8 mouse cellular contexts compared by ENCODE assay signal in genomic region chr6:88446063-88447002, GRCm38 (mm10). TPM values are rescaled to one million over a fixed set of nuclear protein-coding genes. Genes with fewer than 3 reads are reported as not detected.
DNase-seq lines count a peak whose midpoint lies in the region; ATAC-seq and TF ChIP-seq lines count a peak whose summit lies in the region.

TSS of gene Eefsec (minus strand) at chr6:88446539.

- no peaks in the 10 kb centered on the region for H3K9me3 ChIP-seq in embryonic facial prominence, embryonic 12.5 days
- H3K9me3 ChIP-seq in limb, embryonic 11.5 days (ENCODE audit: control insufficient read depth, low read length) = no peaks in the 10 kb centered on the region
- H3K9me3 ChIP-seq in midbrain, embryonic 13.5 days = no peaks in the 10 kb centered on the region

- TF ChIP-seq POLR2A in kidney, adult 2 months (IDR thresholded peaks at IDR 0.05; ENCODE audit: low read depth, low read length) = peak; percentile 19
- TF ChIP-seq POLR2A in small intestine, adult 2 months (IDR thresholded peaks at IDR 0.05; ENCODE audit: low read depth, low read length) = peak; percentile 53; the same call in 1 of the 2 replicates

- H3K27me3 ChIP-seq in embryonic facial prominence, embryonic 12.5 days = 0 out of 2 replicates have a peak, but pooled peaks cover 2% of the 10 kb centered on the region
- no peaks in the 10 kb centered on the region for H3K27me3 ChIP-seq in kidney, adult 2 months (replicated peaks; ENCODE audit: control insufficient read depth, insufficient read depth, low read length)
- H3K27me3 ChIP-seq in limb, embryonic 11.5 days (ENCODE audit: control insufficient read depth, insufficient read depth, low read length) = no peaks in the 10 kb centered on the region
- peaks cover 11% of the 10 kb centered on the region; the same call in 1 of the 2 replicates for H3K27me3 ChIP-seq in midbrain, embryonic 13.5 days
- H3K27me3 ChIP-seq in small intestine, adult 2 months (ENCODE audit: control insufficient read depth, insufficient read depth, low read length) = 0 out of 2 replicates have a peak, but pooled peaks cover 3% of the 10 kb centered on the region

- ATAC-seq in embryonic facial prominence, embryonic 12.5 days (ENCODE audit: insufficient number of reproducible peaks, insufficient read depth, low FRiP score, low TSS enrichment) = peak; percentile 85
- peak; percentile 75 for ATAC-seq in limb, embryonic 11.5 days (ENCODE audit: insufficient number of reproducible peaks, low FRiP score, low TSS enrichment, low read depth)
- ATAC-seq in midbrain, embryonic 13.5 days = peak; percentile 97

- peak within 1 kb of the TSS; percentile 73 for H3K9ac ChIP-seq in embryonic facial prominence, embryonic 12.5 days
- H3K9ac ChIP-seq in limb, embryonic 11.5 days (ENCODE audit: low read length) = peak within 1 kb of the TSS; percentile 66
- H3K9ac ChIP-seq in midbrain, embryonic 13.5 days (replicated peaks) = peak within 1 kb of the TSS; percentile 92

- peak within 1 kb of the TSS; percentile 69 for H3K4me3 ChIP-seq in embryonic facial prominence, embryonic 12.5 days
- H3K4me3 ChIP-seq in kidney, adult 2 months (ENCODE audit: insufficient read depth, low read depth, low read length) = peak within 1 kb of the TSS; percentile 87
- peak within 1 kb of the TSS; percentile 75 for H3K4me3 ChIP-seq in limb, embryonic 11.5 days (ENCODE audit: low read depth, low read length)
- peak within 1 kb of the TSS; percentile 77 for H3K4me3 ChIP-seq in midbrain, embryonic 13.5 days (replicated peaks)
- H3K4me3 ChIP-seq in small intestine, adult 2 months (ENCODE audit: low read depth, low read length) = peak within 1 kb of the TSS; percentile 96

- H3K36me3 ChIP-seq in embryonic facial prominence, embryonic 12.5 days = no peaks in the 10 kb centered on the region
- H3K36me3 ChIP-seq in kidney, adult 2 months (ENCODE audit: control insufficient read depth, insufficient read depth, low read length) = no peaks in the 10 kb centered on the region
- no peaks in the 10 kb centered on the region for H3K36me3 ChIP-seq in limb, embryonic 11.5 days (ENCODE audit: control insufficient read depth, insufficient read depth, low read length)
- no peaks in the 10 kb centered on the region for H3K36me3 ChIP-seq in midbrain, embryonic 13.5 days
- no peaks in the 10 kb centered on the region for H3K36me3 ChIP-seq in small intestine, adult 2 months (ENCODE audit: control insufficient read depth, insufficient read depth, low read length)

- peaks cover 16% of the 10 kb centered on the region for H3K4me1 ChIP-seq in embryonic facial prominence, embryonic 12.5 days
- H3K4me1 ChIP-seq in kidney, adult 2 months (ENCODE audit: control insufficient read depth, insufficient read depth, low read length) = peaks cover 6% of the 10 kb centered on the region; the same call in 1 of the 2 replicates
- H3K4me1 ChIP-seq in limb, embryonic 11.5 days (ENCODE audit: control insufficient read depth, insufficient read depth, low read length) = no peaks in the 10 kb centered on the region
- peaks cover 18% of the 10 kb centered on the region for H3K4me1 ChIP-seq in midbrain, embryonic 13.5 days (replicated peaks)
- H3K4me1 ChIP-seq in small intestine, adult 2 months (ENCODE audit: control insufficient read depth, insufficient read depth, insufficient read length, low read length) = peaks cover 10% of the 10 kb centered on the region

- DNase-seq in 3134 (ENCODE audit: extremely low read depth, insufficient read length, low spot score) = peak; percentile 88
- DNase-seq in adrenal gland, postnatal 25 days = peak; percentile 87
- peak; percentile 82 to 85 for DNase-seq in heart, adult 18-20 months
- peak; percentile 81 for DNase-seq in kidney, adult 2 months
- DNase-seq in limb, embryonic 11.5 days (ENCODE audit: low spot score) = peak; percentile 87

- peak within 1 kb of the TSS; percentile 65 for H3K4me2 ChIP-seq in embryonic facial prominence, embryonic 12.5 days (replicated peaks)
- peak within 1 kb of the TSS; percentile 64 for H3K4me2 ChIP-seq in limb, embryonic 11.5 days (ENCODE audit: low read depth, severe bottlenecking)
- peak within 1 kb of the TSS; percentile 80 for H3K4me2 ChIP-seq in midbrain, embryonic 13.5 days (replicated peaks)

- TF ChIP-seq CTCF in kidney, adult 2 months (conservative IDR thresholded peaks at IDR 0.05; ENCODE audit: insufficient read depth, insufficient read length, low read depth, low read length) = no peak
- TF ChIP-seq CTCF in small intestine, adult 2 months (IDR thresholded peaks at IDR 0.05; ENCODE audit: extremely low read depth, insufficient read length, insufficient replicate concordance, low read depth, low read length) = no peak

- peak within 1 kb of the TSS; percentile 61; the same call in 1 of the 2 replicates for H3K27ac ChIP-seq in embryonic facial prominence, embryonic 12.5 days
- H3K27ac ChIP-seq in kidney, adult 2 months (ENCODE audit: insufficient read depth, low read depth, low read length) = no peak within 1 kb of the TSS
- peak within 1 kb of the TSS; percentile 60; the same call in 1 of the 2 replicates for H3K27ac ChIP-seq in limb, embryonic 11.5 days (replicated peaks; ENCODE audit: low read depth, low read length)
- peak within 1 kb of the TSS; percentile 63 for H3K27ac ChIP-seq in midbrain, embryonic 13.5 days
- no peak within 1 kb of the TSS for H3K27ac ChIP-seq in small intestine, adult 2 months (ENCODE audit: insufficient read depth, low read depth, low read length)

- WGBS in embryonic facial prominence, embryonic 12.5 days = 1% methylated on average over 72 of the region's 72 CpGs
- 2% methylated on average over 72 of the region's 72 CpGs for WGBS in kidney, adult 2 months
- under 1% methylated on average over 72 of the region's 72 CpGs for WGBS in limb, embryonic 11.5 days
- 1% methylated on average over 64 of the region's 72 CpGs for WGBS in midbrain, embryonic 13.5 days
- WGBS in small intestine, adult 2 months = 1% methylated on average over 72 of the region's 72 CpGs

RNA-seq across cellular contexts. Expression of gene Eefsec, which starts in this region (rescaled TPM):
- total RNA-seq in adrenal gland, postnatal 25 days (2021) = 14.2 and 16.6 TPM in 2 replicates
- polyA plus RNA-seq in embryonic facial prominence, embryonic 12.5 days (2016; fragmentation: Nextera tagmentation; extraction: Ambion mirVana) = 37.2 and 38.1 TPM in 2 replicates
- total RNA-seq in heart, adult 18-20 months (2021) = 1 to 10 TPM; 8.5 to 8.9 TPM
- polyA plus RNA-seq in kidney, adult 2 months (2012; rRNA removed) = 32.5 and 38.7 TPM in 2 replicates
- polyA plus RNA-seq in limb, embryonic 11.5 days (2014; fragmentation: Nextera tagmentation; extraction: Ambion mirVana) = 48.5 and 48.9 TPM in 2 replicates
- 25.9 and 28.7 TPM in 2 replicates for polyA plus RNA-seq in midbrain, embryonic 13.5 days (2015; fragmentation: Nextera tagmentation; extraction: Ambion mirVana)
- polyA plus RNA-seq in small intestine, adult 2 months (2012; rRNA removed) = 8.9 and 15.8 TPM in 2 replicates

Comparison
In these comparisons a context has a peak if more than half of its experiments do, and no peak if none do; other contexts are left out.
1. H3K27ac ChIP-seq: peak in embryonic facial prominence, embryonic 12.5 days (single experiment), limb, embryonic 11.5 days (single experiment) and midbrain, embryonic 13.5 days (single experiment); none in kidney, adult 2 months (single experiment) and small intestine, adult 2 months (single experiment).
2. Peak in every context shown above with its lines, with median percentiles within 50 percentile points of each other: DNase-seq, ATAC-seq, H3K4me2 ChIP-seq, H3K4me3 ChIP-seq and H3K9ac ChIP-seq.